Mouse (Mus musculus): ENCODE data around the gene Gm49342.
"Not testable (repeated sequence)": the region's sequence is repeated elsewhere in the genome, so short reads cannot be mapped to it uniquely, and the experiment has no call there.

Gm49342 gene

DNA sequence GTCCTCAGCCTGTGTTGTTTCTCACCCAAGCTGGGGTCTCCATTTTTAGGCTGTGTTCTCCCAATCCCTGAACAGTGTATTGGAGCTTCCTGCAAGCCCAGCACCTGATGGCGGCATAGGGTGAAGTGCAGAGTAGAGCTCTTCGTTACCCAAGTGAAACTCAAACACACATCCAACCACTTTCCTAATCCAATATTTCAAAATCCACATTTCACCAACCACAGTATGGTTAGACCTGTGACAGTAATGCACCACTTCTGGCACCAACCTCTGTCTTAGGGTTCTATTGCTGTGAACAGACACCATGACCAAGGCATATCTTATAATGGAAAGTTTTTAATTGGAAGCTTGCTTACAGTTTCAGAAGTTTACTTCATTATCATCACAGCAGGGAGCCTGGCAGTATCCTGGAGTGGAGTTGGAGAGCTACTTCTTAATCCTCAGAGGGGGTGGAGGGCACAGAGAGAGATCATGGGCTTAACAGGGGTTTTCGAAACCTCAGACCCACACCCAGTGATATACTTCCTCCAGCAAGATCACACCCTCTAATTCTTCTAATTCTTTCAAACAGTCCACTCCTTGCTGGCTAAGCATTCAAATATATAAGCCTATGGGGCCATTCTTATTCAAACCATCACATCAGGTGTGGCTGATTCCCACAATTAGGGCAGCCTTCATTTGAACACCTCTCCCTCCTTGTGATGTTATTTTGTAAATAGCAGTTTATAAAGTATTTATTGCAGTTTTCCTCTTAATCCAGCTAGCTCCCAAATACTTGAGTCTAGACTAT, 6.0 kb upstream of the Gm49342 start:
- no peak for DNase-seq

GRCm38 (mm10) chr14:50938940-50939339, 5.4 kb upstream of the Gm49342 start:
- no peak for DNase-seq

DNA sequence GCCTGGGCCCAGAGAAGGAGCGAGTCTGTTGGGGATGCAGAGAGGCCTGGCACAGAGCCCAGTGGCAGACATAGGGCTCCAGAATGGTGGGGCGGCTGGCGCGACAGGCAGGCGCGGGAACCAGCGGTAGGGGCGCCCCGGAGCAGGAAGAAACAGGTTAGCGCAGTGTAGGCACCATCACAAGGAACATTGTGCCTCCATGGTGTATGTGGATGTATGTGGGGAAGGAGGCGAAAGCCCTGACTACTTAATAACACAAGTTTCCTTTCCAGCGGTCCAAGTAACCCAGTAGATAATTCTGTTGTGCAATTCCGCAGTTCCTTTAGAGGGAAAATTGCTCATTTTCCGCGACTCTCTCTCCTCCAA, 334 bp downstream of the Gm49342 start:
- not testable (repeated sequence) for DNase-seq

- DNase-seq, result not testable (repeated sequence)
Measured at GRCm38 (mm10) chr14:50945081-50945480, 764 bp downstream of the Gm49342 start.

DNA sequence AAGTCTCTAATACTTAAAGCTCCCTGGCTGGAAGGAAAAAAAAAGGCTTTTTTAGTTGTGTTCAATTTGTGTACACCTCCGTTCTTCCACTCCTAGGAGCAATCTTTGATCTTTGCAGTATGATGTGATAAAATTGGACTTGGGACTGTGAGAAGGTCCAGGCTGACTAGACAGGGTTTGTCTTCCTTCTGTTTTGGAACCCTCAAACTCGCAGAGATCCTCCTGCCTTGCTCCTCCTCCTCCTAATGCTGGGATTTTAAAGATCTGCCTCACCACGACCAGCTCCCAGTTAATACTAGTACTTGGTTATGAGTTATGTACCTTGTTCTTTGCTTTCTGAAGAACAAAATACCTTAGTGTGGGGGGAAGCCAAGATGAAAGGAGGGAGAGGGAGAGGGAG, 1.2 kb downstream of the Gm49342 start:
- not testable (repeated sequence) for DNase-seq

GRCm38 (mm10) chr14:50955487-50955886, 11.2 kb downstream of the Gm49342 start:
- DNase-seq, result no peak

DNA sequence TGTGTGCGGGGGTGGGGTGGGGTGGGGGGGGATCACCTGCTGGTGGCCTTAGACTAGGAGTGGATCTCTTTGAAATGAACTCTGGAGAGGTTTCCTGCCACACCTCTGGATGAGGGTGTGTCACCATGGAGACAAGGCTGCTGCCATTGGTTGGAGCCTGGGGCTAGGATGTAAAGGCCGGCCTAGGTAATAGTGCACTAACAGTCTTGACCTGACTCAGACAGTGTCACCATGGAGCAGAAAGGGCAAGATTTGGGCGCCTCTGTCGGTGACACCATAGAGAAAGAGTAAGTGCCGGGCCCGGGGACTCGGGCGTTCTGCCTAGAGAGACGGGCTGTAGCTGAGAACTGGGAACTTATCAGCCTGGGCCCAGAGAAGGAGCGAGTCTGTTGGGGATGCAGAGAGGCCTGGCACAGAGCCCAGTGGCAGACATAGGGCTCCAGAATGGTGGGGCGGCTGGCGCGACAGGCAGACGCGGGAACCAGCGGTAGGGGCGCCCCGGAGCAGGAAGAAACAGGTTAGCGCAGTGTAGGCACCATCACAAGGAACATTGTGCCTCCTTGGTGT, 11.7 kb downstream of the Gm49342 start, which contains the start of gene Pnp2:
Gene Pnp2, plus strand, starts transcription at position 51 of the 567 bp plus-strand sequence.
- DNase-seq, result peak; percentile 28 to 54

- DNase-seq, result not testable (repeated sequence)
Measured at GRCm38 (mm10) chr14:50956724-50957123, 12.4 kb downstream of the Gm49342 start.

DNA sequence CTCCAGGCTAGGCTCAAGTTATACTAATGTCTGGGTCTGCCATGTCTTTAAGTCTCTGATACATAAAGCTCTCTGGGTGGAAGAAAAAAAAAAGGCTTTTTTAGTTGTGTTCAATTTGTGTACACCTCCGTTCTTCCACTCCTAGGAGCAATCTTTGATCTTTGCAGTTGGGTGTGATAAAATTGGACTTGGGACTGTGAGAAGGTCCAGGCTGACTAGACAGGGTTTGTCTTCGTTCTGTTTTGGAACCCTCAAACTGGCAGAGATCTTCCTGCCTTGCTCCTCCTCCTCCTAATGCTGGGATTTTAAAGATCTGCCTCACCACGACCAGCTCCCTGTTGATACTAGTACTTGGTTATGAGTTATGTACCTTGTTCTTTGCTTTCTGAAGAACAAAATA, 12.8 kb downstream of the Gm49342 start:
- not testable (repeated sequence) for DNase-seq

DNA sequence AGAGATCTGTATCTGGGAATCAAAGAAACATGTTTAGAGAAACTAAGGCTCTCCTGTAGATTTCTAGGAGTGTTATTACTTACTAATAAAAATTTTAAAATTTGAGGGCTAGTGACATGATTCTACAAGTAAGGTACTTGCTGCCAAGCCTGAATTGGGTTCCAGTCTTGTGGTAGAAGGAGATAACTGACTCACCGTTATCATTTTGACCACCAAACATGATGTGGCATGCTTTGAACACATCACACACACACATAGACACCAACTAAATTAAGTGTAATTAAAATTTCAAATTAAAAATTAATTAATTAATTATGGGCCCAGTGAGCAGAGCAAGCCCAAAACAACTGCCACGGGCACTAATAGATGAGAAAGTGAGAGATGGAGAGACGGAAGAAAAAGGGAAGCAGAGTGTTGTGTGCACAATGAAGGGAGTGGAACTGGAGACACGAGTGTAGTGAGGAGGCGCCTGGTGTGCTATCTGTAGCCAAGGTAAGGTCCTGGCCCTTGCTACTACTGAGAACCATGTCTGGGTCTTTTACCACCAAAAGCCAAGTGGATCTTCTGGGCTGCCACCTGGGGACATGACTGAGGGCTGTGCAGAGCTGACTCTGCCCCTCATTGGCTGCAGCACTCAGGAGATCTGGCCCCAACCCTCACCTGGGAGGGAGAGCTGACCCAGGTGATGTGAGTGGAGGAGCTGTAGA, 14.1 kb downstream of the Gm49342 start:
- not testable (repeated sequence) for DNase-seq

DNA sequence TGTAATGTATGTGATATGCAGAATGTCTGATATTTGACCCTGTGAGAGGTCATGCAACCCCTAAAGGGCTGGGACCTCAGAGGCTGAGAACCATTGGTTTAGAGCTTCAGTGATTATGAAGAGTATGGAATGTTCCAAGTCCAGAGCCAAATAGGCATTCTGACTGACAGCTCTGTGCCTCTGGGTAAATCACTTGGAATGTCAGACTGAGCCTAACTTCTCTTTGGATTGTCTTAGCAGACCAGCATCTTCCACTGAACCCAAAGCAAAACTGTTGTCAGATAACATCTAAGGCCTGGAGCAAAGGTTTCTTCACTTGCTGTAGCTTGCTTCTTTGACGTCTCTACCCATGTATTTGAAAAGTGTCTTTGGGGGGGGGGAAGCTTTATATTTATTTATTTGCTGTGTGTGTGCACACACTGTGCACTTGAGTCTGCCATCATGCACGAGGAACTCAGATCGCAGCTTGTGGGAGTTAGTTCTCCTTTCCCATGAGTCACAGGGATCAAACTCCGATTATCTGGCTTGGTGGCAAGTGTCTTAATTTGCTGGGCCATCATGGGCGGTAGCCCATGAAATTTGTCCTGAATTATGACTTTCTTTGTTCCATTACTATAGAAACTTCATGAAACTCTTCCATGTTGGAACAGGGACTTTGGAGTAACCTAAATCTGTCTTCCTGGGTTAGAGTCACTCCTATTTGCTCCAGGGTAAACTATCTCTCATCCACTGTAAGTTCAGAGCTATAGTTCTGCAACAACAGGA, 24.1 kb downstream of the Gm49342 start:
- DNase-seq, result no peak

DNA sequence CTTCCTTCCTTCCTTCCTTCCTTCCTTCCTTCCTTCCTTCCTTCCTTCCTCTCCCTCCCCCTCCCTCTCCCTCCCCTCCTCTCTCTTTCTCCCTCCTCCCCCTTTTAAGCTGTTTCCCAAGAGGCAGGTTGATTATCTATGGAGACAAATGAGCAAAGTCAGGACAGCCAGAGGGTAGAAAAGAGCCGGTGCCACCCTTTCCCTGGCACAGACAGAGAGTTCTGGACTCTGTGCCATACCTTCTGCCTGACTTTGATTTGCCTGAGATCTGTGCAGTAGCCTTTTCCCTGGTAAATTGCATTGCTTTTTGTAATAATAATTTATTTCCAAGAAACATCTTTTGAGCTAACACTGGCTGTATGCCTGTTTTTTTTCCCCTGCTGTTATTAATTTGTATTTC, 24.7 kb downstream of the Gm49342 start:
- no peak for DNase-seq

GRCm38 (mm10) chr14:50969558-50970544, 25.5 kb downstream of the Gm49342 start:
- DNase-seq, result no peak

- DNase-seq, result no peak
Measured at GRCm38 (mm10) chr14:50970822-50971221, 26.5 kb downstream of the Gm49342 start.

GRCm38 (mm10) chr14:50973054-50973453, 28.7 kb downstream of the Gm49342 start:
- not testable (repeated sequence) for DNase-seq

DNA sequence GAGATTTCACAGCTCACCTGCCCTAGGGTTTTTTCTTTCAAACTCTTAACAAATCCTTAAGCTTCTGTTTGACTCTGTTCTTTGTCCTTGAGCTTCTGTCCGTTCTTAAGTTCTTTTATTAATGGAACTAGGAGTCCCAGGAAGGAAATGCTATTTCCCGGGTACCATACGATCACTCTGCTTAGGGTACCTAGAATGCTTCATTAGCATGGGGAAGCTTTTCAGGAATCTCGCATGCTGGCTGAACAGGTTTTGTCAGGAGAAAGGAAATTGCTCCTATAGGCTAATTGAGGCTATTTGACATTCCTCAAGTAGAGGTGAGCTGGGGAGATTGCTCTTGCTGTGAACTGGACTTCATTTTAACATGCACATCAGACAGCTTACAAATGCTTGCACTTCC, 29.4 kb downstream of the Gm49342 start:
- DNase-seq, result peak in 1 of 2 experiments; percentile 25

DNA sequence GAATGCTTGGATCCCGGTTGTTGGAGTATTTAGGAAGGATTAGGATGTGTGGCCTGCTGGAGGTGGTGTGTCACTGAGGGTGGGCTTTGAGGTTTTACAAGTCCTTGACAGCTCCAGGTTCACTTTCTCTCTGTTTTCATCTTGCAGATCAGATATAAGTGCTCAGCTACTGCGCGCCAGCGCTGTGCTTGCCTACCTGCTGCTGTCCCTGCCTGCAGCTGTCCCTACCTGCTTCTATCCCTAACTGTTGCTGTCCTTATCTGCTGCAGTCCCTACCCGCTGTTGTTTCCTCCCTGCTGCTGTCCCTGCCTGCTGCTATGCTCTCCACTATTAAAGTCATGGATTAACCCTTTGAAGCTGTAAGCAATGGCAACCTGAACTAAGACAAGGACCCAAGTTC, 30.7 kb downstream of the Gm49342 start:
- no peak for DNase-seq

DNA sequence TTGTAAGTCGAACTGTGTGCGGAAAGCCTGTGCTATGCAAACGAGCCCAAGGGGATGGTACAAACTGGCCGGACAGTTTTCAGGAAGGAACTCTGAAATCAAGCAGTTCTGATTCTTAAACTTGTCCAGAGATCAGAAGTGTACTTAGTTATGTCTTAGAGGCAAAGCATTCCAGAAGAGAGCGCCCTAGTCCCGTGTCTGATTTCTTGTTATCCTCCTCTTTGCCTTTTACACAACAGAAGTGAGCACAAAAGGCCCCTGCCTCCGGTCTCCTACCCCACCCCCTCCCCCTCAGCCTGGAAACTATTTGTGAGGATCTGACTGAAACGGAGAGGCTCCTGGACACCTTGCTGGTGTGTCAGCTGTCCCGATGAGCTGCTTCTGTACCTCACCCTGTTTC, 32.4 kb downstream of the Gm49342 start:
- DNase-seq, result peak; percentile 28 to 29

DNA sequence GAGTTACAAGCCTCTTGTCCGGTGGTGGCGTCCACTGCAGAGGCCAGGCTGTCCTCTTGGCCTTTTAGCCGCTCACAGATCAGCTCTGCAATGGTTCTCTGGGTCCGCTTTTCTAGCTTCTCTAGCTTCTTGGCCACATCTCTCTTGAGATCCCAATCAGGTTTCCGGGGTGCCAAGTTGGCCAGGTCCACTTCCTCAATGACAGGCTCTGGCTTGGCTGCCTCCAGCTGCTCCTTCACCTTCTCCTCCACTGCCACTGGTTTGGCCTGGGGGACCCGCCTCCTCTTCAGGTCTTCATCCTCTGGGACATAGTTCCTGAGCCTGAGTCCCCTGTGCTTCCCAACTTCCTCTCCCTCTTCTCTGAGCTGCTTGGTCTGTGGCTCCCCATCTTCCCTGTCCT, 34.1 kb downstream of the Gm49342 start:
- DNase-seq, result not testable (repeated sequence)

DNA sequence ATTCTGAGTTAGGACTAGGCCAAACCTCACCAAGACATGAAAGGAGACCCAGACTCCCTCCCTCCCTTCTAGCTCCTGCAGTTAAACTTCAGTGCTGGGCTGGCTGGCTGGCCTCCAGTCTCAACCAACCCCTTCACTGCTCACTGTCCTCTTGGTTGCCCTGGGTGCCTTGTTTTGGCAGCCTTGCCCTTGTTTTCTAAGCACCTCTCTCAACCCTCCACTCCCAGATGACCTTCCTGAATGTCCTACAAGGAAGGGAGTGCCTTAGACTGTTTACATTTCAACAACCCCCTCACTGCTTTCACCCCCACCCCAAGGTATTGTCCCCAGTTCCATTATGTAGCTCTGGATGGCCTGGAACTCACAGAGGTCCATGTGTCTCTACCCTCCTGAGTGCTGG, 35.3 kb downstream of the Gm49342 start:
- peak in 1 of 2 experiments; percentile 36 for DNase-seq

- no peak for DNase-seq
Measured at GRCm38 (mm10) chr14:50981207-50981606, 36.9 kb downstream of the Gm49342 start.

DNA sequence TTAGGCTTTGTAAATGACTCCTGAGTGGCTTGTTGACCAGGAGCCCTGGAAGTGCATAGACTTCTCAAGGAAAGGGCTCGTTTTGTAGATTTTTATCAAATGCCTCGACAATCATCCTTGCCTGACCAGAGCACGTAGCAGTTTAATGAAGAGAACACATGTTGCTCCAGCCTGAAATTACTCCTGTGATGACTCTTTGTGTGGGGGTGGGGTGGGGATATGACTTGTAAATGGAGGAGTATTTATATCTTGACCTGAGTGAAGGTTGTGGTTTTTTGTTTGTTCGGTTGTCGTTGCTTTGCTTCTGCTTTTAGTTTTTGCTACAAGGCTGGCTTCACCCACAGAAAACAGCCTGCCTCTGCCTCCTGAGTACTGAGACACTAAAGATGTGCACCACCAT, 37.5 kb downstream of the Gm49342 start:
- DNase-seq, result no peak
